Mouse (Mus musculus) brain, embryonic 14.5 days (tissue): Measurements from ENCODE around the gene Slc44a2.

Experiments used
- CTCF ChIP-seq: fragments of 200-500 bp; IDR thresholded peaks from 2 replicates; pipeline ENCODE4 v1.5.1; 2012; ENCODE audit warnings: inconsistent platforms, mild to moderate bottlenecking, moderate library complexity, borderline replicate concordance; ENCODE audit not compliant: insufficient read depth, insufficient read length; ENCODE audit errors: extremely low read depth
- POLR2A ChIP-seq: fragments of 200-500 bp; IDR thresholded peaks from 2 replicates; pipeline ENCODE4 v1.6.1; 2012; ENCODE audit warnings: mild to moderate bottlenecking, inconsistent platforms, borderline replicate concordance; ENCODE audit not compliant: poor library complexity, insufficient read depth, insufficient read length, severe bottlenecking; ENCODE audit errors: extremely low read depth

DNA sequence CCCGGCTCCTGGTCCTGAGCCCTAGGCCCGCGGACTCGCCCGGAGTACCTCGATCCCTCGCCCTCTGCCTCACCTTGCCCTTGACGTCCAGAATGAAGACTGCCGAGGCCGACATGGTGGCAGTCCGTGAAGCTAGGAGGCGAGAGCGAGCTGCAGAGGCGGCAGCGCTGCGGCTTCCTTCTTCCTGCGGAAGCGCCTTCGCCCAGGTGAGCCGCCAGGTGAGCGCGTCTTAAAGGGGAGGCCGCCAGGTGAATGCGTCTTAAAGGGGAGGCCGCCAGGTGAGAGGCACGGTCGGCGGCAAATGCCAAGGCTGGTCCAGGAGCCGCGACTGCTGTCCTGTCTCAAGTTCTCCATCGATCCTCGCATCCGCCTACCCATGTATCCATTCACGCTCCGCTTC lies 8.4 kb upstream of the Slc44a2 start, which contains the start of gene Ap1m2:
- TF ChIP-seq POLR2A (no peak), CTCF (no peak)
